Mouse (Mus musculus) MEL (cell line): ENCODE results near the gene Myo19. TPM values are rescaled to one million over a fixed set of nuclear protein-coding genes. Genes with fewer than 3 reads are reported as not detected.

Experiments
- DNase-seq: peaks from one replicate; pipeline ENCODE4 v3.0.0; 2011; ENCODE audit warnings: low read depth, low spot score
- H3K27ac ChIP-seq: 2 replicates; pipeline ENCODE4 v1.5.1; 2012; ENCODE audit warnings: low read depth, mild to moderate bottlenecking, control low read depth, low read length, moderate library complexity; ENCODE audit not compliant: control insufficient read depth
- H3K27me3 ChIP-seq, 2 experiments: fragments of 150-350 bp in 1 of 2; sonication (generic) in 1 of 2; 2 replicates each; pipeline ENCODE4 v1.6.1; 2012; ENCODE audit warnings: low read length in 2 of 2, mild to moderate bottlenecking in 2 of 2, improper control_type of control experiment in 1 of 2, moderate library complexity in 1 of 2; ENCODE audit not compliant: insufficient read depth in 2 of 2, control insufficient read depth in 1 of 2
- H3K36me3 ChIP-seq, 2 experiments: 2 replicates each; pipeline ENCODE4 v1.6.1; 2012 to 2014; ENCODE audit warnings: low read length in 2 of 2, improper control_type of control experiment in 1 of 2, inconsistent platforms in 1 of 2, mild to moderate bottlenecking in 1 of 2; ENCODE audit not compliant: insufficient read depth in 2 of 2, control insufficient read depth in 1 of 2
- H3K4me1 ChIP-seq, 2 experiments: fragments of 150-350 bp in 1 of 2; sonication (generic) in 1 of 2; 2 replicates each; pipeline ENCODE4 v1.6.1; 2012; ENCODE audit warnings: low read length in 2 of 2, improper control_type of control experiment in 1 of 2, mild to moderate bottlenecking in 1 of 2; ENCODE audit not compliant: insufficient read depth in 2 of 2, control insufficient read depth in 1 of 2
- H3K4me3 ChIP-seq, 2 experiments: fragments of 150-350 bp in 1 of 2; sonication (generic) in 1 of 2; 2 replicates each; pipeline ENCODE4 v1.5.1; 2012; ENCODE audit warnings: low read depth in 2 of 2, low read length in 2 of 2, mild to moderate bottlenecking in 2 of 2, moderate library complexity in 2 of 2, control low read depth in 1 of 2, improper control_type of control experiment in 1 of 2; ENCODE audit not compliant: control insufficient read depth in 1 of 2, insufficient read depth in 1 of 2
- H3K79me2 ChIP-seq: 2 replicates; pipeline ENCODE4 v1.6.1; 2012; ENCODE audit warnings: mild to moderate bottlenecking, low read length, moderate library complexity; ENCODE audit not compliant: control insufficient read depth, poor library complexity, insufficient read depth
- H3K9ac ChIP-seq: 2 replicates; pipeline ENCODE4 v1.6.1; 2012; ENCODE audit warnings: low read depth, mild to moderate bottlenecking, control low read depth, low read length, moderate library complexity; ENCODE audit not compliant: control insufficient read depth, poor library complexity, severe bottlenecking
- H3K9me3 ChIP-seq: fragments of 150-350 bp; sonication (generic); replicated peaks from 2 replicates; pipeline ENCODE4 v1.6.1; 2012; ENCODE audit warnings: mild to moderate bottlenecking, low read length, improper control_type of control experiment, moderate library complexity; ENCODE audit not compliant: insufficient read depth
- BHLHE40 ChIP-seq: IDR thresholded peaks from 2 replicates; pipeline ENCODE4 v1.6.1; 2012; ENCODE audit warnings: low read depth, mild to moderate bottlenecking, inconsistent platforms, low read length, improper control_type of control experiment, borderline replicate concordance
- CHD1 ChIP-seq: IDR thresholded peaks from 2 replicates; pipeline ENCODE4 v1.6.1; 2012; ENCODE audit warnings: low read depth, mild to moderate bottlenecking, inconsistent platforms, low read length, improper control_type of control experiment
- CHD2 ChIP-seq: IDR thresholded peaks from 2 replicates; pipeline ENCODE4 v1.6.1; 2011; ENCODE audit warnings: low read length, improper control_type of control experiment
- CTCF ChIP-seq, 3 experiments: IDR thresholded peaks in 2 of 3; conservative IDR thresholded peaks in 1 of 3; 2 replicates each; pipeline ENCODE4 v1.5.1; 2011 to 2012; ENCODE audit warnings: low read length in 3 of 3, low read depth in 2 of 3, mild to moderate bottlenecking in 2 of 3, improper control_type of control experiment in 1 of 3, inconsistent platforms in 1 of 3, mixed read lengths in 1 of 3, moderate library complexity in 1 of 3; ENCODE audit not compliant: control insufficient read depth in 1 of 3, insufficient read depth in 1 of 3, poor library complexity in 1 of 3, severe bottlenecking in 1 of 3
- E2F4 ChIP-seq: IDR thresholded peaks from 2 replicates; pipeline ENCODE4 v1.6.1; 2011; ENCODE audit warnings: low read depth, low read length, improper control_type of control experiment, borderline replicate concordance
- ELF1 ChIP-seq: IDR thresholded peaks from 2 replicates; pipeline ENCODE4 v1.6.1; 2014; ENCODE audit warnings: low read depth, mild to moderate bottlenecking, inconsistent platforms, low read length, improper control_type of control experiment, moderate library complexity
- EP300 ChIP-seq, 2 experiments: IDR thresholded peaks; 2 replicates each; pipeline ENCODE4 v1.6.1; 2011; ENCODE audit warnings: improper control_type of control experiment in 2 of 2, low read length in 2 of 2, low read depth in 1 of 2, mild to moderate bottlenecking in 1 of 2
- ETS1 ChIP-seq: IDR thresholded peaks from 2 replicates; pipeline ENCODE4 v1.6.1; 2012; ENCODE audit warnings: low read depth, mild to moderate bottlenecking, inconsistent platforms, low read length, improper control_type of control experiment, moderate library complexity
- HCFC1 ChIP-seq: IDR thresholded peaks from 2 replicates; pipeline ENCODE4 v1.6.1; 2012; ENCODE audit warnings: low read depth, mild to moderate bottlenecking, inconsistent platforms, low read length, improper control_type of control experiment, moderate library complexity
- JUND ChIP-seq: IDR thresholded peaks from 2 replicates; pipeline ENCODE4 v1.6.1; 2011; ENCODE audit warnings: low read depth, mild to moderate bottlenecking, improper control_type of control experiment, low read length
- KAT2A ChIP-seq: conservative IDR thresholded peaks from 2 replicates; pipeline ENCODE4 v1.6.1; 2012; ENCODE audit warnings: low read depth, low read length, improper control_type of control experiment, inconsistent platforms
- MAFK ChIP-seq: IDR thresholded peaks from 2 replicates; pipeline ENCODE4 v1.6.1; 2011; ENCODE audit warnings: low read depth, mild to moderate bottlenecking, low read length, improper control_type of control experiment, borderline replicate concordance
- MAX ChIP-seq: IDR thresholded peaks from 2 replicates; pipeline ENCODE4 v1.6.1; 2011; ENCODE audit warnings: low read length, improper control_type of control experiment
- MAZ ChIP-seq: IDR thresholded peaks from 2 replicates; pipeline ENCODE4 v1.6.1; 2012; ENCODE audit warnings: low read depth, mild to moderate bottlenecking, inconsistent platforms, low read length, improper control_type of control experiment
- MEF2A ChIP-seq: IDR thresholded peaks from 2 replicates; pipeline ENCODE4 v1.6.1; 2014; ENCODE audit warnings: low read depth, mild to moderate bottlenecking, inconsistent platforms, low read length, improper control_type of control experiment; ENCODE audit not compliant: poor library complexity, insufficient replicate concordance, severe bottlenecking; ENCODE audit errors: extremely low read depth
- MYB ChIP-seq: IDR thresholded peaks from 2 replicates; pipeline ENCODE4 v1.6.1; 2011; ENCODE audit warnings: mild to moderate bottlenecking, low read depth, low read length, improper control_type of control experiment
- NELFE ChIP-seq: IDR thresholded peaks from 2 replicates; pipeline ENCODE4 v1.6.1; 2011; ENCODE audit warnings: low read depth, low read length, improper control_type of control experiment
- NRF1 ChIP-seq: IDR thresholded peaks from 2 replicates; pipeline ENCODE4 v1.6.1; 2014; ENCODE audit warnings: low read depth, mild to moderate bottlenecking, inconsistent platforms, low read length, improper control_type of control experiment, moderate library complexity; ENCODE audit not compliant: poor library complexity, insufficient read depth, severe bottlenecking
- POLR2A ChIP-seq, 2 experiments: IDR thresholded peaks; 2 replicates each; pipeline ENCODE4 v1.6.1; 2011 to 2012; ENCODE audit warnings: low read length in 2 of 2, mild to moderate bottlenecking in 2 of 2, control low read depth in 1 of 2, improper control_type of control experiment in 1 of 2, low read depth in 1 of 2, moderate library complexity in 1 of 2; ENCODE audit not compliant: control insufficient read depth in 1 of 2, insufficient read depth in 1 of 2, poor library complexity in 1 of 2
- POLR2AphosphoS2 ChIP-seq: IDR thresholded peaks from 2 replicates; pipeline ENCODE4 v1.6.1; 2011; ENCODE audit warnings: low read length, improper control_type of control experiment
- POLR2AphosphoS5 ChIP-seq: IDR thresholded peaks from 2 replicates; pipeline ENCODE4 v1.6.1; 2012; ENCODE audit warnings: low read depth, borderline replicate concordance, mild to moderate bottlenecking, inconsistent platforms, low read length, moderate library complexity, mixed read lengths
- RAD21 ChIP-seq: IDR thresholded peaks from 2 replicates; pipeline ENCODE4 v1.6.1; 2011; ENCODE audit warnings: mild to moderate bottlenecking, low read depth, low read length, improper control_type of control experiment
- RCOR1 ChIP-seq: IDR thresholded peaks from 2 replicates; pipeline ENCODE4 v1.6.1; 2012; ENCODE audit warnings: low read depth, mild to moderate bottlenecking, inconsistent platforms, low read length, improper control_type of control experiment
- SMC3 ChIP-seq: IDR thresholded peaks from 2 replicates; pipeline ENCODE4 v1.6.1; 2011; ENCODE audit warnings: low read depth, low read length, improper control_type of control experiment
- TAL1 ChIP-seq: IDR thresholded peaks from 2 replicates; pipeline ENCODE4 v1.6.1; 2012; ENCODE audit warnings: mild to moderate bottlenecking, inconsistent platforms, low read length, moderate library complexity, mixed read lengths
- TBP ChIP-seq: IDR thresholded peaks from 2 replicates; pipeline ENCODE4 v1.8.0; 2011; ENCODE audit warnings: low read depth, low read length, improper control_type of control experiment
- TCF12 ChIP-seq: IDR thresholded peaks from 2 replicates; pipeline ENCODE4 v1.6.1; 2014; ENCODE audit warnings: low read depth, mild to moderate bottlenecking, inconsistent platforms, low read length, improper control_type of control experiment, moderate library complexity
- UBTF ChIP-seq: IDR thresholded peaks from 2 replicates; pipeline ENCODE4 v1.6.1; 2012; ENCODE audit warnings: low read depth, mild to moderate bottlenecking, inconsistent platforms, low read length, improper control_type of control experiment, moderate library complexity, borderline replicate concordance; ENCODE audit not compliant: insufficient read depth
- USF1 ChIP-seq: IDR thresholded peaks from 2 replicates; pipeline ENCODE4 v1.6.1; 2014; ENCODE audit warnings: low read depth, mild to moderate bottlenecking, inconsistent platforms, low read length, improper control_type of control experiment, moderate library complexity
- USF2 ChIP-seq, 2 experiments: IDR thresholded peaks; 2 replicates each; pipeline ENCODE4 v1.6.1; 2011 to 2012; ENCODE audit warnings: improper control_type of control experiment in 2 of 2, low read length in 2 of 2, borderline replicate concordance in 1 of 2, inconsistent platforms in 1 of 2, low read depth in 1 of 2, mild to moderate bottlenecking in 1 of 2; ENCODE audit not compliant: insufficient read depth in 1 of 2
- ZC3H11A ChIP-seq: IDR thresholded peaks from 2 replicates; pipeline ENCODE4 v1.6.1; 2012; ENCODE audit warnings: low read depth, mild to moderate bottlenecking, inconsistent platforms, low read length, improper control_type of control experiment
- ZKSCAN1 ChIP-seq: IDR thresholded peaks from 2 replicates; pipeline ENCODE4 v1.6.1; 2012; ENCODE audit warnings: low read depth, mild to moderate bottlenecking, inconsistent platforms, low read length, improper control_type of control experiment, moderate library complexity
- ZMIZ1 ChIP-seq: IDR thresholded peaks from 2 replicates; pipeline ENCODE4 v1.6.1; 2012; ENCODE audit warnings: low read depth, mild to moderate bottlenecking, inconsistent platforms, low read length, improper control_type of control experiment, moderate library complexity
- ZNF384 ChIP-seq: IDR thresholded peaks from 2 replicates; pipeline ENCODE4 v1.6.1; 2012; ENCODE audit warnings: low read depth, mild to moderate bottlenecking, inconsistent platforms, low read length, improper control_type of control experiment
- polyA plus RNA-seq, 2 experiments: library from polyadenylated mRNA; stranded (reverse) in 1 of 2; unstranded in 1 of 2; fragments of >175 nt in 1 of 2; fragments of >200 nt in 1 of 2; gene quantifications; 2 replicates each; pipeline versions ENCODE4 v1.2.1 to v1.2.4; 2012; ENCODE audit warnings: low replicate concordance in 2 of 2, low read depth in 1 of 2; ENCODE audit not compliant: insufficient read length in 2 of 2, insufficient read depth in 1 of 2, missing spikeins in 1 of 2
- total RNA-seq: library from RNA; depleted of rRNA; stranded (reverse); fragments of 300-350 nt; gene quantifications from 2 replicates; pipeline ENCODE4 v1.2.3, GENCODE M21; 2012; rRNA removed

Myo19 gene
- total RNA-seq (11.5 and 14.9 TPM in 2 replicates), polyA plus RNA-seq (10 to 100 TPM in 1 of 2 experiments, not detected in 1; 27.1 TPM)

GRCm38 (mm10) chr11:84879772-84880464, at the start of gene Myo19, which contains the start of gene Pigw:
Myo19 (plus strand) TSS chr11:84880148.
Pigw (minus strand) TSS chr11:84880285.
- peaks cover 0 to 16% of the 10 kb centered on the region in 2 experiments; a peak in 3 of 4 replicates for H3K4me1 ChIP-seq
- peaks cover 19% of the 10 kb centered on the region for H3K79me2 ChIP-seq
- H3K27ac ChIP-seq: peak within 1 kb of the TSS; percentile 92
- peak within 1 kb of the TSS; percentile 88 for H3K9ac ChIP-seq
- H3K27me3 ChIP-seq: no peaks in the 10 kb centered on the region
- no peaks in the 10 kb centered on the region for H3K9me3 ChIP-seq
- H3K4me3 ChIP-seq: peak within 1 kb of the TSS; percentile 71 to 87
- DNase-seq: peak; percentile 91
- H3K36me3 ChIP-seq: peaks cover 2 to 5% of the 10 kb centered on the region in 2 experiments; a peak in 3 of 4 replicates
- TF ChIP-seq RAD21 (no peak), NRF1 (0 out of 2 replicates have a peak, but pooled peaks have one; percentile 28), NELFE (peak; percentile 86), MYB (no peak), POLR2A (IDR thresholded peaks at IDR 0.05; ENCODE audit: control insufficient read depth in 1 of 2, insufficient read depth in 1 of 2, low read depth in 1 of 2, low read length in 2 of 2, poor library complexity in 1 of 2) (peak; percentile 82 to 88), KAT2A (no peak; the same call in 1 of the 2 replicates), CTCF (IDR thresholded peaks at IDR 0.05 in 2 of 3, conservative IDR thresholded peaks at IDR 0.05 in 1 of 3; ENCODE audit: control insufficient read depth in 1 of 3, insufficient read depth in 1 of 3, low read depth in 2 of 3, low read length in 3 of 3, poor library complexity in 1 of 3, severe bottlenecking in 1 of 3) (peak in 1 of 3 experiments; percentile 38; a peak in 2 of 6 replicates), JUND (no peak), MEF2A (no peak), ELF1 (peak; percentile 94), EP300 (IDR thresholded peaks at IDR 0.05; ENCODE audit: low read depth in 1 of 2, low read length in 2 of 2) (0 out of 4 replicates have a peak, but pooled peaks of 1 of the 2 experiments have one; percentile 39), BHLHE40 (peak; percentile 51; the same call in 1 of the 2 replicates), TCF12 (peak; percentile 71), TBP (peak; percentile 45; the same call in 1 of the 2 replicates), USF1 (peak; percentile 79), TAL1 (no peak), POLR2AphosphoS5 (no peak), UBTF (peak; percentile 77; the same call in 1 of the 2 replicates), MAZ (peak; percentile 75; the same call in 1 of the 2 replicates), MAFK (no peak), ZMIZ1 (peak; percentile 87), ETS1 (peak; percentile 44; the same call in 1 of the 2 replicates), ZC3H11A (peak; percentile 45; the same call in 1 of the 2 replicates), RCOR1 (no peak), HCFC1 (peak; percentile 83), ZKSCAN1 (no peak), CHD2 (no peak), CHD1 (no peak), POLR2AphosphoS2 (peak; percentile 72), ZNF384 (no peak), E2F4 (no peak), MAX (peak; percentile 98), USF2 (IDR thresholded peaks at IDR 0.05; ENCODE audit: borderline replicate concordance in 1 of 2, insufficient read depth in 1 of 2, low read depth in 1 of 2, low read length in 2 of 2) (no peak), SMC3 (no peak)
